Mouse (Mus musculus) embryonic facial prominence, embryonic 13.5 days (tissue): Measurements from ENCODE around the gene Nup88. TPM values are rescaled to one million over a fixed set of nuclear protein-coding genes. Genes with fewer than 3 reads are reported as not detected.

Source experiments
- ATAC-seq: fragments of 200-750 bp; cut with Nextera tagmentation; 2 replicates; pipeline ENCODE4 v1.8.0; 2017; ENCODE audit warnings: low read depth; ENCODE audit not compliant: insufficient number of reproducible peaks, insufficient read depth, low FRiP score, low TSS enrichment
- H3K27ac ChIP-seq: fragments of 300-500 bp; sonication (generic); 2 replicates; pipeline ENCODE4 v1.5.1; 2015; ENCODE audit warnings: moderate library complexity, mild to moderate bottlenecking, inconsistent platforms
- H3K27me3 ChIP-seq: fragments of 300-500 bp; sonication (generic); 2 replicates; pipeline ENCODE4 v1.6.1; 2015; ENCODE audit warnings: mild to moderate bottlenecking, inconsistent platforms
- H3K36me3 ChIP-seq: fragments of 300-500 bp; sonication (generic); 2 replicates; pipeline ENCODE4 v1.6.1; 2015; ENCODE audit warnings: mild to moderate bottlenecking, inconsistent platforms
- H3K4me1 ChIP-seq: fragments of 300-500 bp; sonication (generic); 2 replicates; pipeline ENCODE4 v1.6.1; 2015; ENCODE audit warnings: inconsistent platforms
- H3K4me2 ChIP-seq: fragments of 300-500 bp; sonication (generic); 2 replicates; pipeline ENCODE4 v1.6.1; 2015; ENCODE audit warnings: moderate library complexity, mild to moderate bottlenecking, inconsistent platforms
- H3K4me3 ChIP-seq: fragments of 300-500 bp; sonication (generic); 2 replicates; pipeline ENCODE4 v1.5.1; 2015; ENCODE audit warnings: mild to moderate bottlenecking, inconsistent platforms
- H3K9ac ChIP-seq: fragments of 300-500 bp; sonication (generic); 2 replicates; pipeline ENCODE4 v1.6.1; 2015; ENCODE audit warnings: mild to moderate bottlenecking, inconsistent platforms
- H3K9me3 ChIP-seq: fragments of 300-500 bp; sonication (generic); 2 replicates; pipeline ENCODE4 v1.6.1; 2016; ENCODE audit warnings: inconsistent platforms
- WGBS: fragments of 180-500 bp; shearing (Covaris S2); methylation state at CpG from one replicate; pipeline ENCODE4 v1.1.7; 2015; ENCODE audit warnings: mixed read lengths; 5-methylcytosine and 5-hydroxymethylcytosine counted together
- polyA plus RNA-seq: library from polyadenylated mRNA; unstranded; fragments of >200 nt; fragmentation: Nextera tagmentation; extraction: Ambion mirVana; gene quantifications from 2 replicates; pipeline ENCODE4 v1.2.1, GENCODE M21; 2015

The Nup88 gene
- polyA plus RNA-seq, 1 experiment from 2014 or later, result 130 TPM

- Histone ChIP-seq H3K4me2 (peak within 1 kb of the TSS; percentile 82), H3K27ac (peak within 1 kb of the TSS; percentile 17; the same call in 1 of the 2 replicates), H3K4me1 (peaks cover 12% of the 10 kb centered on the region), H3K9ac (peak within 1 kb of the TSS; percentile 94), H3K27me3 (no peaks in the 10 kb centered on the region), H3K36me3 (peaks cover 71% of the 10 kb centered on the region), H3K9me3 (no peaks in the 10 kb centered on the region), H3K4me3 (peak within 1 kb of the TSS; percentile 83)
- peak; percentile 92 for ATAC-seq
- under 1% methylated on average over 56 of the region's 64 CpGs for WGBS
Measured at GRCm38 (mm10) chr11:70982557-70983228, 12.9 kb upstream of the Nup88 start, which contains the start of gene C1qbp. Gene C1qbp (minus strand): TSS chr11:70983026.

DNA sequence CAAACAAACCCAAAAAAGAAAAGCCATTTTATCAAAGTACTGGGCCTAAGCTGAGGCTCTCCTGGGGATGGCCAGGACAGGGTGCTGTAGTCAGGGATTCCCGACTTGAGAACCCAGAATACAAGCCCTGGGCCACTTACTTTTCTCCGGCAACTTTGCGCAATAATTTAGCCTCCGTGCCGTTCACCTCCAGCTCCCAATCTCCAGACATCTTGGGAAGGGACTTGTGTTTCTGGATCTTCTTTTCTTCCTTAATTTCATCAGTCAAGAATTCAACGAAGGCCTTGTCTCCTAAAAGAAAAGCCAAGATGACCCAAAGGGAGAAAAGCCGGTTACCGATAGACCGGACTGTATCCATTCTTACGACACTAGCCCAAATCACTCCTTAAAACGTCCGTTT is 12.3 kb upstream of the Nup88 start:
- Histone ChIP-seq H3K4me3 (peak overlapping the region; percentile 83), H3K9ac (peak overlapping the region; percentile 94), H3K4me2 (peak overlapping the region; percentile 82), H3K9me3 (no peaks in the 10 kb centered on the region), H3K27ac (peak overlapping the region; percentile 17; the same call in 1 of the 2 replicates), H3K36me3 (peaks cover 71% of the 10 kb centered on the region), H3K27me3 (no peaks in the 10 kb centered on the region), H3K4me1 (peaks cover 12% of the 10 kb centered on the region)
- 5% methylated on average over 12 of the region's 12 CpGs for WGBS
- ATAC-seq, result no peak

DNA sequence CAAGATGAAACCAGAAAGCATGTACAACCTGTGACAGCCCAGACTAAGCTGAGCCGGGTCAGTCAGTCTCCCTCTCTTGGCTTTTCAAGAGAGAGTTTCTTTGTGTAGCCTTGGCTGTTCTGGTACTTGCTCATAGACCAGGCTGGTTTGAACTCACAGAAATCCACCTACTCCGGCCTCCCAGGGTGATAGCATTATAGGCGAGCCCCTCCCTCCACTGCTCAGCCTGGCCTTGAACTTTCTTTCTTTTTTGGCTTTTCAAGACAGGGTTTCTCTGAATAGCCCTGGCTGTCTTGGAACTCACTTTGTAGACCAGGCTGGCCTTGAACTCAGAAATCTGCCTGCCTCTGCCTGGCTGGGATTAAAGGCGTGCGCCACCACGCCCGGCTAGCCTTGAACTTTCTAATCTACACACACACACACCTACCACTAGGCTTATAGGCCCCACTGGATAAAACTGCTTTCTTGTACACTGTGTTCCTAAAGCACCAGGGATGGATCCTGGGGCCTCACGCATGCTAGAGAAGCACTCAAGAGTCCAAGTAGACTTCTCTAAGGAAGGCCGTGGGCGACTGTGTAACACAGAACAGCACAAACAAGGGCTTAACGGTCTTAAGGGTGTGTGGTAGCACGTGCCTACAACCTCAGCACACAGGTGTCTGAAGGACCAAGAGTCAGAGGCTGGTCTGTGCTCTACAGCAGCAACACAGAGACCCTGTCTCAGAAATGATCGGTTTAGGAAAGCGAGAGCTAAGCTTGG is 11.2 kb upstream of the Nup88 start:
- peak overlapping the region; percentile 82 for H3K4me2 ChIP-seq
- H3K4me1 ChIP-seq, result peaks cover 12% of the 10 kb centered on the region
- H3K9ac ChIP-seq, result no peak overlapping the region
- no peaks in the 10 kb centered on the region for H3K9me3 ChIP-seq
- peak overlapping the region; percentile 83; the same call in 1 of the 2 replicates for H3K4me3 ChIP-seq
- H3K27me3 ChIP-seq, result no peaks in the 10 kb centered on the region
- WGBS, result 92% methylated on average over 14 of the region's 14 CpGs
- peaks cover 71% of the 10 kb centered on the region for H3K36me3 ChIP-seq
- no peak overlapping the region for H3K27ac ChIP-seq
- ATAC-seq, result no peak

DNA sequence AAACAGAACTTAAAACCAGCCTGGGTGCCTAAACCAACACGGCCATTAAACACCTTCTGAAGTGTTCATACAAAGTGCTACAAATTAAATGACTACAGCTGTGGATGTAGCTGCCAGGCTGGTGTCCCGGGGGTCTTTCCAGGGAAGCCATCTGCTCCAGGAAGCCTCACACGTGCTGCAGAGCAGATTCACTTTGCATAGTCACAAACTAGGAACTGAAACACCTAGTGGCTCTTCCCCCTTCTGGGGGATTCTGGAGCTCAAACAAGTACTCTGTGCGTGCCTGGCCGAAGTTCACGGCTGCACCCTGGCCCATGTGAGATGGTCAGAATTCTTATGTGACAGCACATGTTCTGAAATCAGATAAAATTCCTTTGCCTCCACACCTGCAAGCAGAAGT is 10.5 kb upstream of the Nup88 start:
- H3K4me2 ChIP-seq, result no peak overlapping the region
- H3K9me3 ChIP-seq, result no peaks in the 10 kb centered on the region
- H3K27ac ChIP-seq, result no peak overlapping the region
- no peak for ATAC-seq
- 86% methylated on average over 6 of the region's 6 CpGs for WGBS
- H3K9ac ChIP-seq, result no peak overlapping the region
- H3K4me1 ChIP-seq, result peaks cover 12% of the 10 kb centered on the region
- H3K27me3 ChIP-seq, result no peaks in the 10 kb centered on the region
- H3K4me3 ChIP-seq, result no peak overlapping the region
- H3K36me3 ChIP-seq, result peaks cover 71% of the 10 kb centered on the region

GRCm38 (mm10) chr11:70977293-70977692 is 7.5 kb upstream of the Nup88 start:
- Histone ChIP-seq H3K9me3 (no peaks in the 10 kb centered on the region), H3K27me3 (no peaks in the 10 kb centered on the region), H3K4me1 (peaks cover 12% of the 10 kb centered on the region), H3K9ac (no peak overlapping the region), H3K4me2 (no peak overlapping the region), H3K27ac (no peak overlapping the region), H3K36me3 (peaks cover 86% of the 10 kb centered on the region), H3K4me3 (no peak overlapping the region)
- no peak for ATAC-seq
- 85% methylated on average over 6 of the region's 6 CpGs for WGBS

- Histone ChIP-seq H3K4me3 (no peak overlapping the region), H3K9me3 (no peaks in the 10 kb centered on the region), H3K4me2 (no peak overlapping the region), H3K4me1 (peaks cover 4% of the 10 kb centered on the region), H3K27ac (no peak overlapping the region), H3K36me3 (peaks cover 74% of the 10 kb centered on the region), H3K9ac (no peak overlapping the region), H3K27me3 (no peaks in the 10 kb centered on the region)
- no peak for ATAC-seq
- 71% methylated on average over 2 of the region's 2 CpGs for WGBS
Measured at GRCm38 (mm10) chr11:70975193-70975592, 5.4 kb upstream of the Nup88 start.

- H3K4me3 ChIP-seq, result no peak overlapping the region
- H3K4me2 ChIP-seq, result no peak overlapping the region
- 65% methylated on average over 4 of the region's 4 CpGs for WGBS
- ATAC-seq, result no peak
- H3K36me3 ChIP-seq, result peaks cover 62% of the 10 kb centered on the region
- H3K9ac ChIP-seq, result no peak overlapping the region
- H3K27ac ChIP-seq, result no peak overlapping the region
- H3K27me3 ChIP-seq, result no peaks in the 10 kb centered on the region
- H3K4me1 ChIP-seq, result peaks cover 4% of the 10 kb centered on the region
- no peaks in the 10 kb centered on the region for H3K9me3 ChIP-seq
Measured at GRCm38 (mm10) chr11:70973947-70974346, 4.2 kb upstream of the Nup88 start.

- ATAC-seq, result no peak
- H3K27me3 ChIP-seq, result no peaks in the 10 kb centered on the region
- no peak overlapping the region for H3K4me3 ChIP-seq
- H3K9ac ChIP-seq, result no peak overlapping the region
- no peak overlapping the region for H3K27ac ChIP-seq
- 65% methylated on average over 1 of the region's 1 CpGs for WGBS
- no peaks in the 10 kb centered on the region for H3K9me3 ChIP-seq
- peaks cover 13% of the 10 kb centered on the region for H3K4me1 ChIP-seq
- H3K4me2 ChIP-seq, result no peak overlapping the region
- peaks cover 49% of the 10 kb centered on the region for H3K36me3 ChIP-seq
Measured at GRCm38 (mm10) chr11:70972586-70972985, 2.8 kb upstream of the Nup88 start.

DNA sequence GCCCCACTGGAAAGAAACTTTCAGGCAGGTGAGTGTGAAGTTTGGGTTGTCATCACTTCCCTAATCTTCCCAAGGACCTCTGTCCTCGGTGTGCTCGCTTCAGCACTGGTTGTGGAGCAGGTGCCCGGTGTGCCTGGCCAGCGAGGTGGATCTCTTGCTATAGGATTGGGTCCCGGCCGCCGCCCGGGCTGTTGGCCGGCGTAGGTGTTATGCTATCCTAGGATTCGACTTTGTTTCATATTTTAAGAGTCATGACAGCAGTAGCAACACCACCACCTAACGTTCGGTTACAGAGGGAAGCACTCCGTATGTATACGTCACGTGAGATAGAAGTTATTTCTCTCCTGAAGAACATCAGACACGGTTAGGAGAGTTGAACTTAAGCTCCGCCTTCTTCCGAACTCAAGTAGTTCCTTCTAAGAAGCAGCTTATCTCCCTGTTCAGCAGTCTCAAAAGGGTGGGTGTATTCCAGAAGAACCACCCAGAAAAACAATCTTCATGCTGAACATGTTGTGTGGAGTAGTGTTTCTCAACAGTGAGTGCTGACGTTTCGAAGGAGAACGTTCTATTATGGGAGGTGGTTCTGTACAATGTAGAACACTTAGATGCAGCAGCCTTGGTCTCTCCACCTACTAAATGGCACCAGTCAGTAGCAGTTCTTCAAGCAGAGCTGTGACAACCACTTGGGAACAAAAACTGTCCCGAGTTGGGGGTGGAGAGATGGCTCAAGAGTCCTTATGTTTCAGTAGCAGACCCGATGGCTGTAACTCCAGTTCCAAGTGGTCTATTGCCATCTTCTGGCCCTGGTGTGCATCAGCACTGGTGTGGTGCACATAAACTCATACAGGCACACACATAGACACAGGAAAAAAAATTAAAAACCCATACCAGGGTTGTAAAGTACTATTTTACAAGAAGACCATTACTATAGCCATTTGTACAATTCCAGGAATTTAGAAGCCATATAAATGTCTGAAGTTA is 1.1 kb upstream of the Nup88 start:
- H3K36me3 ChIP-seq, result peaks cover 42% of the 10 kb centered on the region
- H3K9ac ChIP-seq, result peak overlapping the region; percentile 76
- 16% methylated on average over 24 of the region's 24 CpGs for WGBS
- H3K4me1 ChIP-seq, result peaks cover 13% of the 10 kb centered on the region
- peak overlapping the region; percentile 92 for H3K27ac ChIP-seq
- H3K4me2 ChIP-seq, result peak overlapping the region; percentile 74
- H3K4me3 ChIP-seq, result peak overlapping the region; percentile 92
- H3K27me3 ChIP-seq, result no peaks in the 10 kb centered on the region
- ATAC-seq, result no peak
- no peaks in the 10 kb centered on the region for H3K9me3 ChIP-seq

DNA sequence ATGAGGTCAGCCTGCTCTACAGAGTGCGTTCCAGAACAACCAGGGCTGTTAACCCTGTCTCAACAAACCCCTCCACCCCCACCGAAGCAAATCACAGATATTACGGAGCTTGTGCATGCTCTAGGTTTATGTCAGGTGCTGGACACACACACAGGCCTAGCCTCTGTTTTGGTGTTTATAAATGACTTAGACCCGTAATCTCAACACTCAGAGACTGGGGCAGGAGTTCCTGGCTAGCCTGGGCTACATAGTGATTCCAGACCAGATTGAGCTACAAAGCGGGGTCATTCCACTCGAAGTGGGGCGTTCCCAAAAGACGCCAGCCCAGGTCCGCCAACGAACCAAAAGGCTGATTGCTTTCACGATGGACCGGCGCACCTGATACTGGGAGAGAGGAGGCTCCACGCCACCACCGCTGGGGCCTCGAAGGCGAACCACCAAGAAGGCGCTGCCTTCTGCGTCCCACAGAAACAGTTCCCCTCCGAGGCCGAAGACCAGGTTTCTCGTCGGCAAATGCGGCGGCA is 440 bp downstream of the Nup88 start:
- H3K27ac ChIP-seq, result peak overlapping the region; percentile 92
- H3K4me3 ChIP-seq, result peak overlapping the region; percentile 92
- H3K4me1 ChIP-seq, result peaks cover 13% of the 10 kb centered on the region
- H3K36me3 ChIP-seq, result peaks cover 43% of the 10 kb centered on the region
- H3K9me3 ChIP-seq, result no peaks in the 10 kb centered on the region
- ATAC-seq, result no peak
- peak overlapping the region; percentile 78 for H3K4me2 ChIP-seq
- peak overlapping the region; percentile 95 for H3K9ac ChIP-seq
- H3K27me3 ChIP-seq, result no peaks in the 10 kb centered on the region
- WGBS, result under 1% methylated on average over 25 of the region's 25 CpGs
